Comparison of ENCODE assay signal across 8 mouse cellular contexts in the genomic region with DNA sequence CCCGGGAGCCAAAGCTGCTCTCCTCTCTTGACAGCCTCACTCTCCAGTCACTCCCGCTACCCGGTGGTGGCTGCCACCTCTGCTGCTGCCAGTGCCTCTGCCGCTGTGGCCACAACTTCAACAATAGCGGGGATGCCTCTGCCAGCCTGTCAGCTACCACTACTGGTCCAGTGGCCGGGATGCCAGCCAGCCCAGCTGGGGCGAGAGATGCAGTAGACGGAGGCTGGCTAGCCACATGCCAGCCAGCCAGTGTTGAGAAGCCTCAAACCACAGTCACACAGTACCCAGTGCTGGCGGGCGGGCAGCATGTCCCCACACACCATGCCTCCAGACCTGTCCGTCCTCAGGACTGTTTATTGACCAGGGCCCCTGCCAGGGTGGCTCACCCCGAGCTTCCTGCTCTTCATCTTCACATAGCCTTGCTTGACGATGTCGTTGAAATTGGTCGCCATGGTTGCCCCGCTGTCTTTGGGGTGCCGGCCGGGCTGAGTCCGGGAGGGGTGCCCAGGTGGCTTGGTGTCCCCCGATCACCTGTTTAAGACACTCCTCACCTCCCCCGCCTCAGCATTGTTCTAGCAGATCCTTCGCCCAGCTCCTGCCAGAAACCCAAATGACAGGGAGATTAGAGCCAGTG. TPM values are rescaled to one million over a fixed set of nuclear protein-coding genes. Genes with fewer than 3 reads are reported as not detected.
DNase-seq lines count a peak whose midpoint lies in the region; ATAC-seq and TF ChIP-seq lines count a peak whose summit lies in the region.

No protein-coding gene starts in this region.

- 16% methylated on average over 22 of the region's 22 CpGs for WGBS in liver, adult 2 months
- WGBS in embryonic facial prominence, embryonic 10.5 days, result 2% methylated on average over 22 of the region's 22 CpGs
- WGBS in midbrain, embryonic 10.5 days, result 3% methylated on average over 22 of the region's 22 CpGs
- WGBS in stomach, embryonic 15.5 days, result 7% methylated on average over 22 of the region's 22 CpGs

- peak overlapping the region; percentile 86 for H3K4me2 ChIP-seq in stomach, embryonic 15.5 days

- intact Hi-C loops in left cerebral cortex, postnatal 36 days (cut with DNase I), result loop anchor here (5.0 kb wide), 1 partner anchor 122 kb away; no protein-coding TSS in a partner anchor

- ATAC-seq in hematopoietic stem cell, adult 5-6 weeks (replicated peaks in 1 of 2; ENCODE audit: insufficient read depth in 1 of 2, low FRiP score in 2 of 2, low TSS enrichment in 1 of 2, low read depth in 1 of 2, poor library complexity in 2 of 2, severe bottlenecking in 2 of 2), result peak; percentile 42 to 55
- ATAC-seq in stomach, embryonic 15.5 days (ENCODE audit: insufficient read depth, low FRiP score, low read depth), result no peak

- peak overlapping the region; percentile 42; the same call in 1 of the 2 replicates for H3K9ac ChIP-seq in liver, adult 2 months (ENCODE audit: low read depth, low read length)
- H3K9ac ChIP-seq in stomach, embryonic 15.5 days, result no peak overlapping the region

- H3K27me3 ChIP-seq in liver, adult 2 months (ENCODE audit: control insufficient read depth, insufficient read depth, low read length), result no peaks in the 10 kb centered on the region; the same call in 1 of the 2 replicates
- peaks cover 48% of the 10 kb centered on the region for H3K27me3 ChIP-seq in embryonic facial prominence, embryonic 10.5 days (replicated peaks; ENCODE audit: low read depth, poor library complexity, severe bottlenecking)
- H3K27me3 ChIP-seq in midbrain, embryonic 10.5 days (ENCODE audit: low read depth, poor library complexity, severe bottlenecking), result peaks cover 61% of the 10 kb centered on the region
- H3K27me3 ChIP-seq in stomach, embryonic 15.5 days (replicated peaks), result 0 out of 2 replicates have a peak, but pooled peaks cover 5% of the 10 kb centered on the region

- no peak for TF ChIP-seq CTCF in liver, adult 2 months (IDR thresholded peaks at IDR 0.05; ENCODE audit: low read depth, low read length)

- TF ChIP-seq POLR2A in liver, adult 2 months (IDR thresholded peaks at IDR 0.05; ENCODE audit: extremely low read depth, insufficient read depth, low read length), result no peak

- no peaks in the 10 kb centered on the region for H3K9me3 ChIP-seq in embryonic facial prominence, embryonic 10.5 days
- H3K9me3 ChIP-seq in midbrain, embryonic 10.5 days (replicated peaks), result no peaks in the 10 kb centered on the region
- H3K9me3 ChIP-seq in stomach, embryonic 15.5 days, result no peaks in the 10 kb centered on the region

- no peaks in the 10 kb centered on the region; the same call in none of the 2 replicates for H3K4me1 ChIP-seq in liver, adult 2 months (ENCODE audit: control insufficient read depth, insufficient read depth, low read length)
- H3K4me1 ChIP-seq in embryonic facial prominence, embryonic 10.5 days, result peaks cover 65% of the 10 kb centered on the region
- peaks cover 60% of the 10 kb centered on the region for H3K4me1 ChIP-seq in midbrain, embryonic 10.5 days
- H3K4me1 ChIP-seq in stomach, embryonic 15.5 days, result peaks cover 53% of the 10 kb centered on the region

- H3K36me3 ChIP-seq in liver, adult 2 months (ENCODE audit: control insufficient read depth, insufficient read depth, low read length), result no peaks in the 10 kb centered on the region
- peaks cover 27% of the 10 kb centered on the region for H3K36me3 ChIP-seq in embryonic facial prominence, embryonic 10.5 days (replicated peaks)
- peaks cover 16% of the 10 kb centered on the region for H3K36me3 ChIP-seq in midbrain, embryonic 10.5 days
- peaks cover 17% of the 10 kb centered on the region; the same call in 1 of the 2 replicates for H3K36me3 ChIP-seq in stomach, embryonic 15.5 days

- DNase-seq in liver, adult 2 months (ENCODE audit: extremely low read depth, low read depth, low spot score), result no peak
- DNase-seq in liver, result no peak
- DNase-seq in embryonic facial prominence, embryonic 10.5 days (ENCODE audit: low spot score), result no peak
- peak; percentile 59 to 67 for DNase-seq in left cerebral cortex, postnatal 36 days (ENCODE audit: low spot score in 2 of 2)
- no peak for DNase-seq in midbrain, embryonic 10.5 days (ENCODE audit: low spot score)
- no peak for DNase-seq in thymus, postnatal 10 days (ENCODE audit: low spot score in 2 of 2)

- H3K27ac ChIP-seq in liver, adult 2 months (replicated peaks; ENCODE audit: insufficient read depth, low read depth, low read length), result no peak overlapping the region
- H3K27ac ChIP-seq in embryonic facial prominence, embryonic 10.5 days (replicated peaks), result peak overlapping the region; percentile 75
- H3K27ac ChIP-seq in midbrain, embryonic 10.5 days (replicated peaks), result peak overlapping the region; percentile 43
- peak overlapping the region; percentile 82; the same call in 1 of the 2 replicates for H3K27ac ChIP-seq in stomach, embryonic 15.5 days

- no peaks in the 10 kb centered on the region for H3K79me2 ChIP-seq in liver, adult 2 months (ENCODE audit: control insufficient read depth, insufficient read depth, low read length)

- peak overlapping the region; percentile 15; the same call in 1 of the 2 replicates for H3K4me3 ChIP-seq in liver, adult 2 months (ENCODE audit: insufficient read depth, low read depth, low read length)
- H3K4me3 ChIP-seq in embryonic facial prominence, embryonic 10.5 days, result peak overlapping the region; percentile 58
- H3K4me3 ChIP-seq in midbrain, embryonic 10.5 days, result peak overlapping the region; percentile 51
- peak overlapping the region; percentile 42 for H3K4me3 ChIP-seq in stomach, embryonic 15.5 days (replicated peaks)

RNA-seq across cellular contexts. Expression of a gene that starts 5.5 kb away (rescaled TPM):
- total RNA-seq in liver, adult 2 months (2014; rRNA removed), result 0.83 and 1.5 TPM in 2 replicates
- 1.4 and 1.5 TPM in 2 replicates for polyA plus RNA-seq in liver, adult 2 months (2012; rRNA removed)
- 16.3 and 16.8 TPM in 2 replicates for polyA plus RNA-seq in embryonic facial prominence, embryonic 10.5 days (2016; fragmentation: Nextera tagmentation; extraction: Ambion mirVana)
- 0.13 and 0.30 TPM in 2 replicates for total RNA-seq in hematopoietic stem cell, adult 5-6 weeks (2017)
- total RNA-seq in left cerebral cortex, postnatal 36 days (2021), result 10 to 100 TPM; 20.0 to 22.3 TPM
- polyA plus RNA-seq in midbrain, embryonic 10.5 days (2016; fragmentation: Nextera tagmentation; extraction: Ambion mirVana), result 11.3 and 14.5 TPM in 2 replicates
- polyA plus RNA-seq in stomach, embryonic 15.5 days (2015; fragmentation: Nextera tagmentation; extraction: Ambion mirVana), result 26.9 and 29.8 TPM in 2 replicates

RNA-seq across cellular contexts. Expression of a gene that starts 13.3 kb away (rescaled TPM):
- total RNA-seq in liver, adult 2 months (2014; rRNA removed), result 27.4 and 31.7 TPM in 2 replicates
- polyA plus RNA-seq in liver, adult 2 months (2012; rRNA removed), result 44.1 and 47.3 TPM in 2 replicates
- 180 and 184 TPM in 2 replicates for polyA plus RNA-seq in embryonic facial prominence, embryonic 10.5 days (2016; fragmentation: Nextera tagmentation; extraction: Ambion mirVana)
- 54.9 and 64.7 TPM in 2 replicates for total RNA-seq in hematopoietic stem cell, adult 5-6 weeks (2017)
- total RNA-seq in left cerebral cortex, postnatal 36 days (2021), result 10 to 100 TPM; 67.1 to 72.7 TPM
- polyA plus RNA-seq in midbrain, embryonic 10.5 days (2016; fragmentation: Nextera tagmentation; extraction: Ambion mirVana), result 163 and 176 TPM in 2 replicates
- 133 and 134 TPM in 2 replicates for polyA plus RNA-seq in stomach, embryonic 15.5 days (2015; fragmentation: Nextera tagmentation; extraction: Ambion mirVana)

RNA-seq across cellular contexts. Expression of a gene that starts 32.4 kb away (rescaled TPM):
- 9.5 and 11.9 TPM in 2 replicates for total RNA-seq in liver, adult 2 months (2014; rRNA removed)
- 48.9 and 57.3 TPM in 2 replicates for polyA plus RNA-seq in liver, adult 2 months (2012; rRNA removed)
- 193 and 200 TPM in 2 replicates for polyA plus RNA-seq in embryonic facial prominence, embryonic 10.5 days (2016; fragmentation: Nextera tagmentation; extraction: Ambion mirVana)
- total RNA-seq in hematopoietic stem cell, adult 5-6 weeks (2017), result 24.1 and 49.0 TPM in 2 replicates
- total RNA-seq in left cerebral cortex, postnatal 36 days (2021), result 10 to 100 TPM; 67.6 to 73.5 TPM
- 185 and 201 TPM in 2 replicates for polyA plus RNA-seq in midbrain, embryonic 10.5 days (2016; fragmentation: Nextera tagmentation; extraction: Ambion mirVana)
- 89.4 and 91.5 TPM in 2 replicates for polyA plus RNA-seq in stomach, embryonic 15.5 days (2015; fragmentation: Nextera tagmentation; extraction: Ambion mirVana)

RNA-seq across cellular contexts. Expression of a gene that starts 32.5 kb away (rescaled TPM):
- 148 and 183 TPM in 2 replicates for total RNA-seq in liver, adult 2 months (2014; rRNA removed)
- 280 and 359 TPM in 2 replicates for polyA plus RNA-seq in liver, adult 2 months (2012; rRNA removed)
- 48.1 and 49.6 TPM in 2 replicates for polyA plus RNA-seq in embryonic facial prominence, embryonic 10.5 days (2016; fragmentation: Nextera tagmentation; extraction: Ambion mirVana)
- 33.1 and 39.4 TPM in 2 replicates for total RNA-seq in hematopoietic stem cell, adult 5-6 weeks (2017)
- 10 to 100 TPM; 89.3 to 92.6 TPM for total RNA-seq in left cerebral cortex, postnatal 36 days (2021)
- polyA plus RNA-seq in midbrain, embryonic 10.5 days (2016; fragmentation: Nextera tagmentation; extraction: Ambion mirVana), result 50.4 and 52.6 TPM in 2 replicates
- 75.8 and 84.2 TPM in 2 replicates for polyA plus RNA-seq in stomach, embryonic 15.5 days (2015; fragmentation: Nextera tagmentation; extraction: Ambion mirVana)

RNA-seq across cellular contexts. Expression of a gene that starts 47.3 kb away (rescaled TPM):
- 0.46 and 0.94 TPM in 2 replicates for total RNA-seq in liver, adult 2 months (2014; rRNA removed)
- polyA plus RNA-seq in liver, adult 2 months (2012; rRNA removed), result 0.90 and 1.2 TPM in 2 replicates
- polyA plus RNA-seq in embryonic facial prominence, embryonic 10.5 days (2016; fragmentation: Nextera tagmentation; extraction: Ambion mirVana), result 23.0 and 24.1 TPM in 2 replicates
- 3.4 and 4.9 TPM in 2 replicates for total RNA-seq in hematopoietic stem cell, adult 5-6 weeks (2017)
- total RNA-seq in left cerebral cortex, postnatal 36 days (2021), result 1 to 10 TPM; 1.8 to 1.9 TPM
- 13.0 and 13.1 TPM in 2 replicates for polyA plus RNA-seq in midbrain, embryonic 10.5 days (2016; fragmentation: Nextera tagmentation; extraction: Ambion mirVana)
- 25.8 and 26.5 TPM in 2 replicates for polyA plus RNA-seq in stomach, embryonic 15.5 days (2015; fragmentation: Nextera tagmentation; extraction: Ambion mirVana)

Comparison
In these comparisons a context has a peak if more than half of its experiments do, and no peak if none do; other contexts are left out.
1. DNase-seq: peak in left cerebral cortex, postnatal 36 days (2 of 2); none in liver, adult 2 months (single experiment), liver (single experiment), embryonic facial prominence, embryonic 10.5 days (single experiment), midbrain, embryonic 10.5 days (single experiment) and thymus, postnatal 10 days (0 of 2).
2. Peak in every context shown above with its lines, with median percentiles within 50 percentile points of each other: H3K4me3 ChIP-seq.